In the genomic region with DNA sequence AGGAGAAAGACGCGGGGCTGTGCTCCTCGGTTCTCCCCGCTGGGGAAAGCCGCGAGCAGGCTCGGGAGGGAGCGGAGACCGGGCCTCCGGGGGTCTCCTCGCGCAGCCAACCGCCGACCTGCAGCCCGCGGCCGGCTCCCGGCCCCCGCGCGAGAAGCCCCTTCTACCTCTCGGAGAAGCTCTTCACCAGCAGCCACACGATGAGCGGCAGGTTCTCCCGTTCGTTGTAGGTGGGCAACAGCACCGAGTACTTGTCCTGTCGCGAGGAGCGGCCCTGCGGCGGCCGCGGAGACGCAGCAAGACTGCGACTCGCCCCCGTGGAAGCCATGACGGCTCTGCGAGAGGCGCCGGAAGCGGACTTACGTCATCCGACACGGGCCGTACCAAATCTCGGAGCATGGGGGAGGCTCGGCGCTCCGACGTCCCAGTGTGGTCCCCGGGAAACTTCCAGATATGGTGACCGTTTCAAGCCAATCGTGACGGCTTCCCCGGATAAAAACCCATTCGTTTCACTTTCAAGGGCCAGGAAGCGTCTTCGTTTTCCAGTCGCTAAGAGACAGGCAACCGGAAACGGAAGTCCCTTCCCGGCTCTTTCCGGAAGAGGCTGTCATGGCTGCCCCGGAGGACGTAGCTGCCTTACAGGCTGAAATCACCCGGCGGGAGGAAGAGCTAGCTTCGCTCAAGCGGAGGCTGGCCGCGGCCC, we compare ENCODE assay signal across 8 mouse cellular contexts. TPM values are rescaled to one million over a fixed set of nuclear protein-coding genes. Genes with fewer than 3 reads are reported as not detected.
A peak's percentile ranks its signal among the peaks of the same experiment; 100 is the strongest.
DNase-seq lines count a peak whose midpoint lies in the region; ATAC-seq and TF ChIP-seq lines count a peak whose summit lies in the region.

A gene (minus strand): TSS at position 339 of the 703 bp plus-strand sequence.
A gene (minus strand): TSS at position 566 of the 703 bp plus-strand sequence.
A gene (plus strand): TSS at position 597 of the 703 bp plus-strand sequence.

- peak within 1 kb of the TSS; percentile 94 for H3K27ac ChIP-seq in bone marrow, adult 2 months (ENCODE audit: control insufficient read depth, insufficient read depth, low read depth, low read length, poor library complexity)
- peak within 1 kb of the TSS; percentile 95 for H3K27ac ChIP-seq in embryonic facial prominence, embryonic 15.5 days (replicated peaks)
- H3K27ac ChIP-seq in kidney, embryonic 14.5 days (ENCODE audit: low read depth, low read length): peak within 1 kb of the TSS; percentile 90

- peak; percentile 92; the same call in 1 of the 2 replicates for TF ChIP-seq POLR2A in bone marrow, adult 2 months (IDR thresholded peaks at IDR 0.05; ENCODE audit: borderline replicate concordance, control insufficient read depth, low read depth, low read length)

- ATAC-seq in embryonic facial prominence, embryonic 15.5 days (ENCODE audit: insufficient number of reproducible peaks, low FRiP score, low TSS enrichment, low read depth): peak; percentile 81
- peak; percentile 88 for ATAC-seq in kidney, embryonic 14.5 days (ENCODE audit: low FRiP score, low TSS enrichment)
- peak; percentile 86 for ATAC-seq in monocyte, adult 5-6 weeks (replicated peaks; ENCODE audit: insufficient number of reproducible peaks, low FRiP score, low TSS enrichment, poor library complexity, severe bottlenecking)

- no peak for TF ChIP-seq CTCF in bone marrow, adult 2 months (IDR thresholded peaks at IDR 0.05; ENCODE audit: control insufficient read depth, insufficient read depth, low read length)

- H3K4me2 ChIP-seq in embryonic facial prominence, embryonic 15.5 days (replicated peaks): peak within 1 kb of the TSS; percentile 98
- H3K4me2 ChIP-seq in kidney, embryonic 14.5 days (replicated peaks; ENCODE audit: low read depth, low read length): peak within 1 kb of the TSS; percentile 99

- peak; percentile 92 for DNase-seq in 416B (ENCODE audit: low read depth)
- peak; percentile 90 to 91 for DNase-seq in heart, adult 9 months (ENCODE audit: low spot score in 2 of 2)
- peak; percentile 81 for DNase-seq in liver
- DNase-seq in spleen, postnatal 4 days (ENCODE audit: low spot score in 2 of 2): peak; percentile 80 to 91

- peaks cover 34% of the 10 kb centered on the region for H3K36me3 ChIP-seq in embryonic facial prominence, embryonic 15.5 days
- peaks cover 22% of the 10 kb centered on the region for H3K36me3 ChIP-seq in kidney, embryonic 14.5 days (ENCODE audit: control insufficient read depth, insufficient read depth, low read length)

- H3K4me1 ChIP-seq in bone marrow, adult 2 months (ENCODE audit: control insufficient read depth, insufficient read depth, low read length): peaks cover 2% of the 10 kb centered on the region; the same call in 1 of the 2 replicates
- H3K4me1 ChIP-seq in embryonic facial prominence, embryonic 15.5 days: peaks cover 31% of the 10 kb centered on the region
- peaks cover 19% of the 10 kb centered on the region for H3K4me1 ChIP-seq in kidney, embryonic 14.5 days (ENCODE audit: control insufficient read depth, insufficient read depth, low read length)

- no peaks in the 10 kb centered on the region for H3K9me3 ChIP-seq in embryonic facial prominence, embryonic 15.5 days (replicated peaks)
- no peaks in the 10 kb centered on the region for H3K9me3 ChIP-seq in kidney, embryonic 14.5 days (ENCODE audit: control insufficient read depth, low read length)

- under 1% methylated on average over 72 of the region's 73 CpGs for WGBS in bone marrow, adult 2 months
- WGBS in embryonic facial prominence, embryonic 15.5 days: under 1% methylated on average over 73 of the region's 73 CpGs
- WGBS in kidney, embryonic 14.5 days: under 1% methylated on average over 73 of the region's 73 CpGs

- H3K4me3 ChIP-seq in bone marrow, adult 2 months (replicated peaks; ENCODE audit: control insufficient read depth, low read depth, low read length): peak within 1 kb of the TSS; percentile 97
- H3K4me3 ChIP-seq in embryonic facial prominence, embryonic 15.5 days (replicated peaks): peak within 1 kb of the TSS; percentile 99
- H3K4me3 ChIP-seq in kidney, embryonic 14.5 days (ENCODE audit: low read length): peak within 1 kb of the TSS; percentile 84

- H3K27me3 ChIP-seq in embryonic facial prominence, embryonic 15.5 days: no peaks in the 10 kb centered on the region
- H3K27me3 ChIP-seq in kidney, embryonic 14.5 days (ENCODE audit: control insufficient read depth, insufficient read depth, low read length): no peaks in the 10 kb centered on the region; the same call in 1 of the 2 replicates

- peak within 1 kb of the TSS; percentile 96 for H3K9ac ChIP-seq in embryonic facial prominence, embryonic 15.5 days
- peak within 1 kb of the TSS; percentile 79 for H3K9ac ChIP-seq in kidney, embryonic 14.5 days (ENCODE audit: low read depth, low read length)

RNA-seq across cellular contexts. Expression of the first gene that starts in this region (rescaled TPM):
- polyA plus RNA-seq in bone marrow, adult 2 months (2011; ENCODE audit: insufficient read depth, insufficient read length, low replicate concordance, missing spikeins): 18.3 and 20.2 TPM in 2 replicates
- polyA plus RNA-seq in embryonic facial prominence, embryonic 15.5 days (2015; fragmentation: Nextera tagmentation; extraction: Ambion mirVana): 18.3 and 18.6 TPM in 2 replicates
- polyA plus RNA-seq in kidney, embryonic 14.5 days (2014; fragmentation: Nextera tagmentation; extraction: Ambion mirVana): 29.9 and 35.7 TPM in 2 replicates
- 34.9 to 50.7 TPM (median 37.1 TPM) in 3 replicates for total RNA-seq in monocyte, adult 5-6 weeks (2017)

RNA-seq across cellular contexts. Expression of the second gene that starts in this region (rescaled TPM):
- polyA plus RNA-seq in bone marrow, adult 2 months (2011; ENCODE audit: insufficient read depth, insufficient read length, low replicate concordance, missing spikeins): 20.1 and 59.2 TPM in 2 replicates
- 92.0 and 102 TPM in 2 replicates for polyA plus RNA-seq in embryonic facial prominence, embryonic 15.5 days (2015; fragmentation: Nextera tagmentation; extraction: Ambion mirVana)
- 82.3 and 84.0 TPM in 2 replicates for polyA plus RNA-seq in kidney, embryonic 14.5 days (2014; fragmentation: Nextera tagmentation; extraction: Ambion mirVana)
- 44.5 to 113 TPM (median 82.0 TPM) in 3 replicates for total RNA-seq in monocyte, adult 5-6 weeks (2017)

RNA-seq across cellular contexts. Expression of the third gene that starts in this region (rescaled TPM):
- 1.1 and 5.1 TPM in 2 replicates for polyA plus RNA-seq in bone marrow, adult 2 months (2011; ENCODE audit: insufficient read depth, insufficient read length, low replicate concordance, missing spikeins)
- polyA plus RNA-seq in embryonic facial prominence, embryonic 15.5 days (2015; fragmentation: Nextera tagmentation; extraction: Ambion mirVana): 8.0 and 8.8 TPM in 2 replicates
- polyA plus RNA-seq in kidney, embryonic 14.5 days (2014; fragmentation: Nextera tagmentation; extraction: Ambion mirVana): 8.8 and 10.1 TPM in 2 replicates
- 1.9 to 6.0 TPM (median 5.3 TPM) in 3 replicates for total RNA-seq in monocyte, adult 5-6 weeks (2017)

Comparison
In these comparisons a context has a peak if more than half of its experiments do, and no peak if none do; other contexts are left out.
1. Peak in every context shown above with its lines: DNase-seq, ATAC-seq, H3K4me3 ChIP-seq and H3K27ac ChIP-seq.